Mouse (Mus musculus) erythroblast, embryonic 14.5 days (primary cell): ENCODE measurements around the gene Mbd3l1.

ENCODE experiments used
- GATA1 ChIP-seq: IDR thresholded peaks from 2 replicates; pipeline ENCODE4 v1.6.1; 2012; ENCODE audit warnings: low read length, inconsistent platforms, mixed read lengths
- TAL1 ChIP-seq: IDR thresholded peaks from 3 replicates; pipeline ENCODE4 v1.6.1; 2012; ENCODE audit warnings: low read length, inconsistent platforms, mixed read lengths

GRCm38 (mm10) chr9:18467350-18467749, 10.8 kb upstream of the Mbd3l1 start:
- no peak for TF ChIP-seq TAL1
- no peak for TF ChIP-seq GATA1
